ENCODE assay signal across 8 mouse cellular contexts in genomic region chr5:120587940-120588568, GRCm38 (mm10). TPM values are rescaled to one million over a fixed set of nuclear protein-coding genes. Genes with fewer than 3 reads are reported as not detected.
DNase-seq lines count a peak whose midpoint lies in the region; ATAC-seq and TF ChIP-seq lines count a peak whose summit lies in the region.

No protein-coding gene starts in this region.

- peak overlapping the region; percentile 90 for H3ac ChIP-seq in C2C12 (ENCODE audit: control insufficient read depth, insufficient read length, low read depth)

- peak overlapping the region; percentile 95 for H3K4me3 ChIP-seq in cerebellum, adult 2 months (replicated peaks; ENCODE audit: insufficient read depth, low read depth, low read length)
- H3K4me3 ChIP-seq in C2C12 (ENCODE audit: insufficient read depth, poor library complexity, severe bottlenecking), result peak overlapping the region; percentile 86
- peak overlapping the region; percentile 77 for H3K4me3 ChIP-seq in forebrain, embryonic 14.5 days (ENCODE audit: low read depth, low read length)
- H3K4me3 ChIP-seq in liver, embryonic 13.5 days (replicated peaks), result peak overlapping the region; percentile 91

- 1% methylated on average over 29 of the region's 29 CpGs for WGBS in cerebellum, adult 2 months
- WGBS in forebrain, embryonic 14.5 days, result 2% methylated on average over 27 of the region's 29 CpGs
- under 1% methylated on average over 29 of the region's 29 CpGs for WGBS in liver, embryonic 13.5 days (ENCODE audit: insufficient replicate concordance)

- H3K36me3 ChIP-seq in C2C12 (ENCODE audit: control insufficient read depth, insufficient read depth), result peaks cover 26% of the 10 kb centered on the region
- peaks cover 13% of the 10 kb centered on the region for H3K36me3 ChIP-seq in forebrain, embryonic 14.5 days (ENCODE audit: control insufficient read depth, insufficient read depth, low read length)
- H3K36me3 ChIP-seq in liver, embryonic 13.5 days, result peaks cover 25% of the 10 kb centered on the region

- no peaks in the 10 kb centered on the region for H3K27me3 ChIP-seq in cerebellum, adult 2 months (ENCODE audit: control insufficient read depth, insufficient read depth, low read length)
- H3K27me3 ChIP-seq in C2C12 (ENCODE audit: control insufficient read depth, insufficient read depth, insufficient read length), result no peaks in the 10 kb centered on the region
- H3K27me3 ChIP-seq in forebrain, embryonic 14.5 days (replicated peaks; ENCODE audit: control insufficient read depth, insufficient read depth, low read length), result no peaks in the 10 kb centered on the region
- H3K27me3 ChIP-seq in liver, embryonic 13.5 days, result no peaks in the 10 kb centered on the region

- TF ChIP-seq POLR2A in cerebellum, adult 2 months (IDR thresholded peaks at IDR 0.05; ENCODE audit: borderline replicate concordance, insufficient read depth, low read length), result no peak

- DNase-seq in cerebellum, adult 2 months, result no peak
- DNase-seq in cerebellum, postnatal 36 days, result no peak
- DNase-seq in forebrain, embryonic 14.5 days (ENCODE audit: low spot score), result no peak
- DNase-seq in liver, embryonic 13.5 days, result no peak
- no peak for DNase-seq in thymus, postnatal 25 days
- DNase-seq in cerebellum, adult 18-20 months, result no peak
- DNase-seq in spleen, adult 18-20 months, result no peak

- H3K79me3 ChIP-seq in C2C12 (ENCODE audit: low read depth), result peaks cover 27% of the 10 kb centered on the region

- peaks cover 12% of the 10 kb centered on the region; the same call in 1 of the 2 replicates for H3K4me1 ChIP-seq in cerebellum, adult 2 months (ENCODE audit: control insufficient read depth, insufficient read depth, low read length)
- peaks cover 18% of the 10 kb centered on the region for H3K4me1 ChIP-seq in forebrain, embryonic 14.5 days (ENCODE audit: control insufficient read depth, insufficient read depth, low read length)
- H3K4me1 ChIP-seq in liver, embryonic 13.5 days (replicated peaks), result peaks cover 72% of the 10 kb centered on the region

- no peak for TF ChIP-seq CTCF in cerebellum, adult 2 months (IDR thresholded peaks at IDR 0.05; ENCODE audit: borderline replicate concordance, insufficient read depth, low read depth, low read length)
- TF ChIP-seq CTCF in C2C12 (IDR thresholded peaks at IDR 0.05; ENCODE audit: control insufficient read depth, insufficient read depth, insufficient read length), result no peak

- H3K27ac ChIP-seq in cerebellum, adult 2 months (ENCODE audit: insufficient read depth, low read length), result peak overlapping the region; percentile 79
- peak overlapping the region; percentile 70; the same call in 1 of the 2 replicates for H3K27ac ChIP-seq in forebrain, embryonic 14.5 days (ENCODE audit: low read depth, low read length)
- peak overlapping the region; percentile 97 for H3K27ac ChIP-seq in liver, embryonic 13.5 days

- no peak for ATAC-seq in forebrain, embryonic 14.5 days
- peak; percentile 46 for ATAC-seq in liver, embryonic 13.5 days (ENCODE audit: low read depth)

- peak overlapping the region; percentile 99 for H3K4me2 ChIP-seq in forebrain, embryonic 14.5 days (ENCODE audit: low read length)
- H3K4me2 ChIP-seq in liver, embryonic 13.5 days, result peak overlapping the region; percentile 83

- no peaks in the 10 kb centered on the region; the same call in 1 of the 2 replicates for H3K9me3 ChIP-seq in forebrain, embryonic 14.5 days (replicated peaks; ENCODE audit: control insufficient read depth, low read length)
- H3K9me3 ChIP-seq in liver, embryonic 13.5 days (replicated peaks), result peaks cover 3% of the 10 kb centered on the region

- H3K79me2 ChIP-seq in C2C12 (ENCODE audit: control insufficient read depth, insufficient read depth), result peaks cover 54% of the 10 kb centered on the region

- H3K9ac ChIP-seq in forebrain, embryonic 14.5 days (ENCODE audit: low read length), result peak overlapping the region; percentile 84
- H3K9ac ChIP-seq in liver, embryonic 13.5 days, result peak overlapping the region; percentile 98

TF ChIP-seq in C2C12, 6 proteins besides CTCF, POLR2A, EP300 and RAD21:
- TF ChIP-seq MYOD1 (IDR thresholded peaks at IDR 0.05; ENCODE audit: control insufficient read depth, insufficient read length, low read depth), result no peak
- TF ChIP-seq CEBPB (IDR thresholded peaks at IDR 0.05; ENCODE audit: low read depth), result no peak
- no peak for TF ChIP-seq FOSL1 (IDR thresholded peaks at IDR 0.05; ENCODE audit: insufficient read depth, low read length, poor library complexity, severe bottlenecking)
- TF ChIP-seq USF1 (IDR thresholded peaks at IDR 0.05; ENCODE audit: low read depth), result no peak
- no peak for TF ChIP-seq MYOG (IDR thresholded peaks at IDR 0.05; ENCODE audit: control insufficient read depth, extremely low read depth, insufficient read length)

RNA-seq across cellular contexts. Expression of gene Tpcn1, which starts 0.4 kb away (rescaled TPM):
- 47.3 and 56.6 TPM in 2 replicates for polyA plus RNA-seq in cerebellum, adult 2 months (2012; rRNA removed)
- 34.6 TPM for polyA plus RNA-seq in C2C12 (2012; fragmentation: generic; extraction: Trizol)
- polyA plus RNA-seq in forebrain, embryonic 14.5 days (2014; fragmentation: Nextera tagmentation; extraction: Ambion mirVana), result 10.5 and 13.3 TPM in 2 replicates
- 21.4 and 22.7 TPM in 2 replicates for polyA plus RNA-seq in liver, embryonic 13.5 days (2015; fragmentation: Nextera tagmentation; extraction: Ambion mirVana)

RNA-seq across cellular contexts. Expression of gene Iqcd, which starts 0.8 kb away (rescaled TPM):
- polyA plus RNA-seq in cerebellum, adult 2 months (2012; rRNA removed), result 1.8 and 2.0 TPM in 2 replicates
- 0.33 TPM for polyA plus RNA-seq in C2C12 (2012; fragmentation: generic; extraction: Trizol)
- 2.0 and 2.4 TPM in 2 replicates for polyA plus RNA-seq in forebrain, embryonic 14.5 days (2014; fragmentation: Nextera tagmentation; extraction: Ambion mirVana)
- 1.8 and 1.9 TPM in 2 replicates for polyA plus RNA-seq in liver, embryonic 13.5 days (2015; fragmentation: Nextera tagmentation; extraction: Ambion mirVana)

RNA-seq across cellular contexts. Expression of gene Rita1, which starts 24.3 kb away (rescaled TPM):
- 43.7 and 47.3 TPM in 2 replicates for polyA plus RNA-seq in cerebellum, adult 2 months (2012; rRNA removed)
- polyA plus RNA-seq in C2C12 (2012; fragmentation: generic; extraction: Trizol), result 17.2 TPM
- 15.9 and 18.3 TPM in 2 replicates for polyA plus RNA-seq in forebrain, embryonic 14.5 days (2014; fragmentation: Nextera tagmentation; extraction: Ambion mirVana)
- polyA plus RNA-seq in liver, embryonic 13.5 days (2015; fragmentation: Nextera tagmentation; extraction: Ambion mirVana), result 5.7 and 6.5 TPM in 2 replicates

RNA-seq across cellular contexts. Expression of gene Ddx54, which starts 24.5 kb away (rescaled TPM):
- polyA plus RNA-seq in cerebellum, adult 2 months (2012; rRNA removed), result 24.1 and 25.4 TPM in 2 replicates
- polyA plus RNA-seq in C2C12 (2012; fragmentation: generic; extraction: Trizol), result 50.2 TPM
- 26.9 and 33.1 TPM in 2 replicates for polyA plus RNA-seq in forebrain, embryonic 14.5 days (2014; fragmentation: Nextera tagmentation; extraction: Ambion mirVana)
- polyA plus RNA-seq in liver, embryonic 13.5 days (2015; fragmentation: Nextera tagmentation; extraction: Ambion mirVana), result 22.9 and 26.0 TPM in 2 replicates

RNA-seq across cellular contexts. Expression of gene Cfap73, which starts 46.0 kb away (rescaled TPM):
- polyA plus RNA-seq in cerebellum, adult 2 months (2012; rRNA removed), result 0.24 and 0.31 TPM in 2 replicates
- polyA plus RNA-seq in C2C12 (2012; fragmentation: generic; extraction: Trizol), result not detected
- 0.19 and 0.57 TPM in 2 replicates for polyA plus RNA-seq in forebrain, embryonic 14.5 days (2014; fragmentation: Nextera tagmentation; extraction: Ambion mirVana)
- polyA plus RNA-seq in liver, embryonic 13.5 days (2015; fragmentation: Nextera tagmentation; extraction: Ambion mirVana), result not detected in 2 replicates
